Mouse (Mus musculus) frontal cortex, postnatal 10 days (tissue): Measurements from ENCODE around the gene Cabp2.
"Not testable (repeated sequence)": the region's sequence is repeated elsewhere in the genome, so short reads cannot be mapped to it uniquely, and the experiment has no call there.

Experiments
- DNase-seq, 2 experiments: peaks; one replicate each; pipeline ENCODE4 v3.0.0; 2022; ENCODE audit warnings: low spot score in 2 of 2, mixed read lengths in 1 of 2

Cabp2 gene

DNA sequence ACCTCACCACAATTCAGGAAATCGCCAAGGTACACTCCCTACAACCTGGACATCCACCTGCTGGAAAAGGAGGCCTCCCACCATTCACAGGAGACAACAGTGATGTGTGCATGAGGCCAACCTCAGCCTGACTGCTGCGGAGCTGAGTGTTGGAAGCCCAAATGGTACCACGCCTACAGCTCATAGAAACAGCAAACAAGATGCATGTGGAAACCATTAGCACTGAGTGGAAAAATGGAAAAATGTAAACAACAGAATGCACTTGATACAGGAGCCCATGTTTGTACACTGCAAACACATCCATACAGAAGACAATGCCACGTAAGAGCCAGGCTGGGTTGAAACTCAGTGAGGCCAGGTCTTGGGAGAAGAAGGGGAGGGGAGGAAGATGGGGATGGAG is 43.1 kb downstream of the Cabp2 start:
- DNase-seq = no peak

DNA sequence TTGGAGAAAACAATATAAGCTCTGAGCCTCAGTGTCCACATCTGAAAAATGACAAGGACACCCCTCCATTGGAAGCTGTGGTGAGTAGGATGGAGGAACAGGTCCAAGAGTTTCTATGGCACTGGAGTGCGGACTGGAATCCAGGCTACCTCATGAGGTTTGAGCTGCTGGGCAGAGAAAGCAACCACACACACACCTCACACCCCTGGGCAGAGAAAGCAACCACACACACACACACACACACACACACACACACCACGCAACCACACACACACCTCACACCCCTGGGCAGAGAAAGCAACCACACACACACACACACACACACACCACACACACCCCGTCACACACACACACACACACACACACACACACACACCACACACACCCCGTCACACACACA is 43.9 kb downstream of the Cabp2 start:
- not testable (repeated sequence) for DNase-seq

- DNase-seq = peak; percentile 98
Observed at GRCm38 (mm10) chr19:4125741-4126696, 44.6 kb downstream of the Cabp2 start, which contains the start of gene Aip. Gene Aip (minus strand): TSS chr19:4125858.

DNA sequence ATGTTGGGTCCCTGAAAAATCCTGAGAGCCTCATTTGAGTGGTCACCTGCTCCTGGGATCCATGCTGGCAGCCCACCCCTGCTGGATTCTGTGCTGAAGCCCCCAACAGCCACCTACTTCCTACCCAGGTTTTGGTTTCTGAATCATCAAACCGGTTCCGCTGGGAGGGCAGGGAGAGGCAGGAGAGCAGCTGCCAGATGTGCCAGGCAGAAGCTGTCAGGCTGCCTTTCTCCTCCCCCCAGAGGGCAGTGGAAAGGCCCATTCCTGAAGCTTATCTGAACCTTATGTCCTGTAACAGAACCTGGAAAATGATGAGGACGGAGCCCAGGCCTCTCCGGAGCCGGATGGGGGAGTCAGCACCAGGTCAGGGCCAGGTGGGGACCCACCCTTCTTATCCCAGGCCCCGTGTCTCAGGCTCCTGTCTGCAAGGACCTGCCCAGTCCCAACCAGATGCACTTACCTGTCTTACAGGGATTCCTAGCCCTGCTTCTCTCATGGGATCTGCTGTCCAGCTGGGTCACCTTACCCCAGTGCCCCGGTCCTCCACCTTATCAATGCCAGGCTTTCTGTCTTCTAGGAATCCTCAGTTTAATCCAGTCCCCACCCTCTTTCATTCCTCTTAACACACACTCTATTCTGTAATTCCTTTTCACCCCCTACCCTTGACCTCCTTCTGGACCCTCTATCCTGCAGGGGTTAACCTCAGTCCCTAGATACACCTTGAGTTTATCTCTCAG is 45.5 kb downstream of the Cabp2 start:
- DNase-seq = no peak

DNA sequence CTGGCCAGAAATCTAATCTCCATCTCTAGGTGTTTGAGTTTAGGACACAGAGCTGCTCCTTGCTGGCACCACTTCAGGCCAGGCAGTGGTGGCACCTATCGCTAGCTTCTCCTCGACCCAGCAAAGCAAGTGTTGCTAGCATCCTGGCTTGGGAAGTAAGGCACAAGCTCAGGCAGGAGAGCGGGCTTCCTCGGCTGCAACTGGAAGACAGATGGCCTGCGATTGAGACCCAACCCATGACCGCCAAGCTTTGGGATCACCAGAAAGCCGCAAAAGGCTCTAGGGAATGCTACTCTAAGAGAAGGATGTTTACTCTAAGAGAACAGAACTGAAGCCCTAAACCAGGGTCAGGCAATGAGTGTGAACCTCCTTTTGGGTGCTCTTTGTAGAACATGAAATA is 48.1 kb downstream of the Cabp2 start:
- DNase-seq = no peak

GRCm38 (mm10) chr19:4130106-4130505 is 48.7 kb downstream of the Cabp2 start:
- DNase-seq = no peak

GRCm38 (mm10) chr19:4131075-4131474 is 49.7 kb downstream of the Cabp2 start:
- no peak for DNase-seq

- DNase-seq = no peak
Observed at GRCm38 (mm10) chr19:4131768-4132167, 50.4 kb downstream of the Cabp2 start.

DNA sequence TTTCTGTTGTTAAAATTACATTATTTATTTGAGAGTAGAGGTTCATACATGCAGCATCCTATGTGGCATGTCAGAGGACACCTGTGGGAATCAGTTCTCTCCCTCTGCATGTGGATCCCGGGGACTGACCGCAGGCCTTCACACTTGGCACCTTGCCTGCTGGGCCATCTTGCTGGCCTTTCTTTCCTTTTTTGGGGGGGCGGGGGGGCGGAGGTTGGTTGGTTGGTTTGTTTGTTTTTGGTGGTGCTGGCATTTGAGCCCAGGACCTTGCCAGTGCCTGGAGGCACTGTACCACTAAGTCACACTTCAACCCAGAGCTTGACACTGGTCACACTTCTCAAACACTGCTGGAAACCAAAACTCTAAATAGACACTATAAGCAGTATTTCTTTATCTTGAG is 53.0 kb downstream of the Cabp2 start:
- DNase-seq = no peak

- DNase-seq = not testable (repeated sequence)
Observed at GRCm38 (mm10) chr19:4135229-4135962, 54.0 kb downstream of the Cabp2 start.

DNA sequence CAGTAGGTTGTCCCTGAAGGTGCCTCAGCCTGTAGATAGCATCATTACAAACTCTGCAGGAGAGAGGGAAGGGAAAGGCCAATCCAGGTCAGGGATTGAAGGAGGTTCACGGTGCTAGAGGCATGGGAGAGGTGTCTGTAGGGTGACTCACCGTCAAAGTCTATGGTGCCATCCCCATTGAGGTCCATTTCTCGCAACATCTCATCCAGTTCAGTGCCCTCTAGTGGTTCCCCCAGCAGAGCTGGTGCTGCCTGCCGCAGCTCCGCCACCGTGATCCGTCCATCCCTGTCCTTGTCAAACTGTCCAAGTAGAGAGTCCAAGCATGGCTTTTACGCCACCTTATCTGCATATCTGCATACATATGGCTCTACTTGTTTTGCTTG is 54.6 kb downstream of the Cabp2 start:
- DNase-seq = not testable (repeated sequence)

DNA sequence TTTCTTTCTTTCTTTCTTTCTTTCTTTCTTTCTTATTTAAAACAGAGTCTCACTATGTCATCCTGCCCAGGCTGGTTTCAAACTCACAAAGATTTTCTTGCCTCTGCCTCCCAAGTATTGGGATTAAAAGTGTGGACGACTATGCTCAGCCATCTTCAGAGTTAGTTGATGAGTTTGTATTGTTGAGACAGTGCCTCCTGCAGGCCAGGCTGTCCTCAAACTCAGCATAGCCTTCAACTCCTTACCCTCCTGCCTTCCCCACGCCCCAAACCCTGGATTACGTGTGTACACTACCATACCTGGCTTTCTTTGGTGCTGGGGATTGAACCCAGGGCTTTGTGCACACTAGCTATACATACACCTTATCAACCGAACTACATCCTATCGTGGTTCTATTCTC is 55.1 kb downstream of the Cabp2 start:
- DNase-seq = no peak
